Mouse (Mus musculus) forebrain, embryonic 15.5 days (tissue): ENCODE results near the gene Tex19.2. TPM values are rescaled to one million over a fixed set of nuclear protein-coding genes. Genes with fewer than 3 reads are reported as not detected.
"Not testable (repeated sequence)": the region's sequence is repeated elsewhere in the genome, so short reads cannot be mapped to it uniquely, and the experiment has no call there.

Experiments
- ATAC-seq: fragments of 200-750 bp; cut with Nextera tagmentation; replicated peaks from 2 replicates; pipeline ENCODE4 v1.8.0; 2017; ENCODE audit warnings: mild to moderate bottlenecking, moderate TSS enrichment, moderate library complexity
- H3K27ac ChIP-seq: fragments of 300-500 bp; sonication (generic); replicated peaks from 2 replicates; pipeline ENCODE4 v1.5.1; 2015; ENCODE audit warnings: mild to moderate bottlenecking, inconsistent platforms
- H3K27me3 ChIP-seq: fragments of 300-500 bp; sonication (generic); 2 replicates; pipeline ENCODE4 v1.6.1; 2015; ENCODE audit warnings: inconsistent platforms
- H3K36me3 ChIP-seq: fragments of 300-500 bp; sonication (generic); 2 replicates; pipeline ENCODE4 v1.6.1; 2015; ENCODE audit warnings: mild to moderate bottlenecking, inconsistent platforms
- H3K4me1 ChIP-seq: fragments of 300-500 bp; sonication (generic); 2 replicates; pipeline ENCODE4 v1.6.1; 2015; ENCODE audit warnings: inconsistent platforms
- H3K4me2 ChIP-seq: fragments of 300-500 bp; sonication (generic); replicated peaks from 2 replicates; pipeline ENCODE4 v1.6.1; 2015; ENCODE audit warnings: mild to moderate bottlenecking, inconsistent platforms
- H3K4me3 ChIP-seq: fragments of 300-500 bp; sonication (generic); 2 replicates; pipeline ENCODE4 v1.5.1; 2015; ENCODE audit warnings: mild to moderate bottlenecking, inconsistent platforms
- H3K9ac ChIP-seq: fragments of 300-500 bp; sonication (generic); replicated peaks from 2 replicates; pipeline ENCODE4 v1.6.1; 2015; ENCODE audit warnings: mild to moderate bottlenecking, inconsistent platforms
- H3K9me3 ChIP-seq: fragments of 300-500 bp; sonication (generic); 2 replicates; pipeline ENCODE4 v1.6.1; 2016; ENCODE audit warnings: inconsistent platforms
- WGBS: fragments of 180-500 bp; shearing (Covaris S2); methylation state at CpG from one replicate; pipeline ENCODE4 v1.1.7; 2015; ENCODE audit warnings: mixed read lengths; 5-methylcytosine and 5-hydroxymethylcytosine counted together
- polyA plus RNA-seq: library from polyadenylated mRNA; unstranded; fragments of >200 nt; fragmentation: Nextera tagmentation; extraction: Ambion mirVana; gene quantifications from 2 replicates; pipeline ENCODE4 v1.2.1, GENCODE M21; 2015

Gene Tex19.2
- polyA plus RNA-seq, 1 experiment from 2014 or later: not detected

DNA sequence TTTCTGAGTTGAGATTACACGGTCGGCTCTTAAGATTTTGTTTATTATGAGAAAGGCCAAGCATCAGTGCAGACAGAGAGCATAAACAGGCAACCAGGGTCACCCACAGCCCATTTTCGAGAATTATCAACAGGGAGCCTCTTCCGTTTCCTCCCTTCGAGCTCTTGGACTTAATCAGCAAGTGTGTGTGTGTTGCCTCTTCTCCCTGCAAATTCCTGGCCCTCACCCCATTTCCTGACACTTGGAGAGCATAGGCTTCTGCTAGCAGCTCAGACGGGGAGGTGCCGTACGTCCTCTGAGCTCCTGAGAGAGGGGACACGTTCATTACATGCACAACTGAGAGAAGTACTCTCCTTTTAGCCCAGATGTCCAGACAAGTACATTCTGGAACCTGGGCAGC is 10.4 kb downstream of the Tex19.2 start:
- no peaks in the 10 kb centered on the region for H3K27me3 ChIP-seq
- no peak overlapping the region for H3K27ac ChIP-seq
- H3K4me3 ChIP-seq: no peak overlapping the region
- no peaks in the 10 kb centered on the region for H3K9me3 ChIP-seq
- ATAC-seq: no peak
- peaks cover 2% of the 10 kb centered on the region; the same call in 1 of the 2 replicates for H3K4me1 ChIP-seq
- no peak overlapping the region for H3K4me2 ChIP-seq
- H3K9ac ChIP-seq: no peak overlapping the region
- H3K36me3 ChIP-seq: no peaks in the 10 kb centered on the region
- 69% methylated on average over 9 of the region's 9 CpGs for WGBS

DNA sequence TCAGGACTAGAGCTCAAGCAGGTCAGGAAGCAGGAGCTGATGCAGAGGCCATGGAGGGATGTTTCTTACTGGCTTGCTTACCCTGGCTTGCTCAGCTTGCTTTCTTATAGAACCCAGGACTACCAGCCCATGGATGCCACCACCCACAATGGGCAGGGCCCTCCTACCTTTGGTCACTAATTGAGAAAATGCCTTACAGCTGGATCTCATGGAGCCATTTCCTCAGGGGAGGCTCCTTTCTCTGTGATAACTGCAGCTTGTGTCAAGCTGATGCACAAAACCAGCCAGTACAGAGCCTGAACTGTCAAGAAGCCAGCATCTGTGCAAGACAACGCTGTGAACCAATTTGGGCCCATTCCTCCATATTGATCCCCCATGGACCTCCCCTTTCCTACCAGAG is 11.2 kb downstream of the Tex19.2 start:
- not testable (repeated sequence) for H3K27ac ChIP-seq, ATAC-seq, H3K36me3 ChIP-seq, H3K4me3 ChIP-seq, H3K4me2 ChIP-seq, H3K27me3 ChIP-seq, H3K9me3 ChIP-seq, H3K4me1 ChIP-seq, H3K9ac ChIP-seq
- 88% methylated on average over 1 of the region's 1 CpGs for WGBS

GRCm38 (mm10) chr11:121101124-121101805 is 17.2 kb downstream of the Tex19.2 start:
- Histone ChIP-seq H3K27ac (no peak overlapping the region), H3K4me1 (no peaks in the 10 kb centered on the region), H3K4me2 (no peak overlapping the region), H3K9ac (no peak overlapping the region), H3K4me3 (no peak overlapping the region), H3K36me3 (no peaks in the 10 kb centered on the region), H3K27me3 (no peaks in the 10 kb centered on the region), H3K9me3 (no peaks in the 10 kb centered on the region)
- 93% methylated on average over 4 of the region's 4 CpGs for WGBS
- ATAC-seq: no peak

GRCm38 (mm10) chr11:121100692-121101091 is 17.8 kb downstream of the Tex19.2 start:
- 71% methylated on average over 7 of the region's 7 CpGs for WGBS
- ATAC-seq: no peak

GRCm38 (mm10) chr11:121099762-121100161 is 18.7 kb downstream of the Tex19.2 start:
- no peak overlapping the region for H3K4me2 ChIP-seq
- no peak overlapping the region for H3K9ac ChIP-seq
- no peak overlapping the region for H3K4me3 ChIP-seq
- no peaks in the 10 kb centered on the region for H3K9me3 ChIP-seq
- no peaks in the 10 kb centered on the region for H3K27me3 ChIP-seq
- H3K36me3 ChIP-seq: no peaks in the 10 kb centered on the region
- 76% methylated on average over 7 of the region's 7 CpGs for WGBS
- ATAC-seq: no peak
- H3K27ac ChIP-seq: no peak overlapping the region
- H3K4me1 ChIP-seq: no peaks in the 10 kb centered on the region

More at GRCm38 (mm10) chr11:121100692-121101091, 17.8 kb downstream of the Tex19.2 start:
- H3K27ac ChIP-seq: no peak overlapping the region
- H3K27me3 ChIP-seq: no peaks in the 10 kb centered on the region
- no peak overlapping the region for H3K9ac ChIP-seq
- no peak overlapping the region for H3K4me2 ChIP-seq
- no peaks in the 10 kb centered on the region for H3K9me3 ChIP-seq
- H3K4me3 ChIP-seq: no peak overlapping the region
- H3K36me3 ChIP-seq: no peaks in the 10 kb centered on the region
- H3K4me1 ChIP-seq: no peaks in the 10 kb centered on the region

- no peaks in the 10 kb centered on the region for H3K36me3 ChIP-seq
- ATAC-seq: no peak
- H3K4me3 ChIP-seq: no peak overlapping the region
- no peak overlapping the region for H3K4me2 ChIP-seq
- H3K9me3 ChIP-seq: no peaks in the 10 kb centered on the region
- no peak overlapping the region for H3K27ac ChIP-seq
- H3K4me1 ChIP-seq: no peaks in the 10 kb centered on the region
- H3K27me3 ChIP-seq: no peaks in the 10 kb centered on the region
- H3K9ac ChIP-seq: no peak overlapping the region
- 89% methylated on average over 14 of the region's 14 CpGs for WGBS
Measured at GRCm38 (mm10) chr11:121092606-121093585, 25.6 kb downstream of the Tex19.2 start.

DNA sequence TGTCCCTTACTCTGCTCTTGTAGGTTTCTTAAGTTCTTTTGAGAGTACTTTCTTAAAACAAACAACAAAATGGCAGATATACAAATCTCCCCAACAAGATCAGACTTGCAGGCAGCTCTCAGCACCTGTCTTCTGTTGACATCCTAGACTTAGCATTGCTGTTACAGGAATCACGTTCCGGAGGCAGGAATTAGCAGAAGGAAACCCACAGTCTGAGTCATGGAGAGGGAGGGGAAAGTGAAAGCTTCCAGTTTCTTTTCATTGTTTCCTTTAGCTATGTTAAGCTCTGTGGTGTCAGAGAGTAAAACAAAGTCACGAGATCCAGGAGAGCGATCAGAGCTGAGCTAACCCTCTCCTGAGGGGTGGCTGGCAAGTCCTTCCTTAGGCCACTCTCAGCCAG is 27.5 kb downstream of the Tex19.2 start:
- WGBS: 73% methylated on average over 4 of the region's 4 CpGs

DNA sequence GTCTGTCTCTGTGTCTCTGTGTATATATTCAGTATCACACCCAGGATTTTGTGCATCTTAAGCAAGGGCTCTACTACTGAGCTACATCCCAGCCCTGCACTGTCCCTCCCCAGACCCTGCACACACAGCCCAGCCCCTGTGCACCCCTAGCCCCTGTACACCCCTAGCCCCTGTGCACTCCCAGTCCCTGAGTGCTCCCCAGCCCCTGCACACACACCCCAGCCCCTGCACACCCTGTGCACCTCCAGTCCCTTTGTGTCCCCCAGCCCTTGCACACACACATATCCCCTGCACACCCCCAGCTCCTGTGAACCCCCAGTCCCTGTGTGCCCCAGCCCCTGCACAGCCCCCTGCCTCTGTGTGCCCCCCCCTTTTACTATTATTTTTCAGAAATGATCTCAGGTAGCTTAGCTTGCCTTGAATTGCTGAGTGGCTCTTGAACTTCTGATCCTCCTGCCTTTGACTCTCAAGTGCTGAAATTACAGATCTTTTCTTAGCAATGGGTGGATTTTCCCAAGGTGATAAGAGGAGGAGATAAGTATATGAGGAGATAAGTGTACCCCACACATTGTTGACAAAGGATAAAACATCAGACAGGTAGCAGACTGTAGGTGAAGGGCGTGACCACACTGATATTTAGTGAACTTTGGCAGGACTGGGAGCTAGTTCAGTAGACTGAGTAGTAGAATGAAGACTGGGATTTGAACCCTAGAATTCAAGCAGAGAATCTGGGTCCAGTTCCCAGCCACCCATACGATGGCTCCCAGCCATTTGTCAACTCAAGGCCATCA is 28.5 kb downstream of the Tex19.2 start:
- ATAC-seq: no peak
- H3K9me3 ChIP-seq: no peaks in the 10 kb centered on the region
- H3K27me3 ChIP-seq: no peaks in the 10 kb centered on the region
- H3K4me2 ChIP-seq: no peak overlapping the region
- H3K36me3 ChIP-seq: no peaks in the 10 kb centered on the region
- WGBS: 89% methylated on average over 2 of the region's 2 CpGs
- H3K9ac ChIP-seq: no peak overlapping the region
- H3K27ac ChIP-seq: no peak overlapping the region
- H3K4me1 ChIP-seq: no peaks in the 10 kb centered on the region
- H3K4me3 ChIP-seq: no peak overlapping the region

More for the DNA sequence above, 27.5 kb downstream of the Tex19.2 start:
- Histone ChIP-seq H3K4me1 (no peaks in the 10 kb centered on the region), H3K9ac (no peak overlapping the region), H3K36me3 (no peaks in the 10 kb centered on the region), H3K9me3 (no peaks in the 10 kb centered on the region), H3K27ac (no peak overlapping the region), H3K27me3 (no peaks in the 10 kb centered on the region), H3K4me3 (no peak overlapping the region), H3K4me2 (no peak overlapping the region)
- ATAC-seq: no peak

DNA sequence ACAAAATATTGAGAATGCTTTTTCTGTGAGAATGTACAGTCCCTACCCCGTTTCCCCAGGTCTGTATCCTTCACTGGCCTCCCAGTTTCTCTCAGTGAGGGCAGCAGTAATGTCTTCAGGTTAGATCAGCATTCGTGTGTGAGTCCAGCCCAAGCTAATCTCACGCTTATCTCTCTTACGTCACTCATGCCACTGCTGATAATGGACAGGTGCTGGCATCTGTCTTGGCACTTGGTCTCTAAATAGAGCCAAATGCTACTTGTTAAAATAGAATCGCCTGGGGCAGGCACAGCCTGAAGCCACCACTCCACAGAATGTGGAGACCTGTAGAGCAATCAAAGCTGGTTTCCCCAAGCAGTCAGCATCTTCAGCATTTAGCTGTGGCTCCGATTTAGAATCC is 29.5 kb downstream of the Tex19.2 start:
- WGBS: 88% methylated on average over 6 of the region's 6 CpGs
- Histone ChIP-seq H3K4me3 (no peak overlapping the region), H3K36me3 (no peaks in the 10 kb centered on the region)

GRCm38 (mm10) chr11:121086296-121086695 is 32.2 kb downstream of the Tex19.2 start:
- no peak overlapping the region for H3K4me2 ChIP-seq
- ATAC-seq: no peak
- no peak overlapping the region for H3K4me3 ChIP-seq
- no peaks in the 10 kb centered on the region for H3K27me3 ChIP-seq
- 33% methylated on average over 4 of the region's 4 CpGs for WGBS
- H3K36me3 ChIP-seq: no peaks in the 10 kb centered on the region
- no peaks in the 10 kb centered on the region for H3K9me3 ChIP-seq
- no peak overlapping the region for H3K27ac ChIP-seq
- H3K9ac ChIP-seq: no peak overlapping the region
- no peaks in the 10 kb centered on the region for H3K4me1 ChIP-seq

More for the DNA sequence above, 29.5 kb downstream of the Tex19.2 start:
- H3K4me2 ChIP-seq: no peak overlapping the region
- no peak for ATAC-seq
- H3K9ac ChIP-seq: no peak overlapping the region
- no peaks in the 10 kb centered on the region for H3K27me3 ChIP-seq
- no peak overlapping the region for H3K27ac ChIP-seq
- H3K4me1 ChIP-seq: no peaks in the 10 kb centered on the region
- no peaks in the 10 kb centered on the region for H3K9me3 ChIP-seq

- Histone ChIP-seq H3K4me1 (no peaks in the 10 kb centered on the region), H3K27ac (no peak overlapping the region), H3K27me3 (no peaks in the 10 kb centered on the region), H3K9ac (no peak overlapping the region), H3K4me2 (no peak overlapping the region), H3K9me3 (no peaks in the 10 kb centered on the region), H3K4me3 (no peak overlapping the region), H3K36me3 (no peaks in the 10 kb centered on the region)
- ATAC-seq: no peak
- WGBS: 83% methylated on average over 5 of the region's 5 CpGs
Measured at GRCm38 (mm10) chr11:121085181-121085580, 33.3 kb downstream of the Tex19.2 start.
